Mouse (Mus musculus) gastrocnemius, adult 8-10 months (tissue): ENCODE data around the gene Fgf9. TPM values are rescaled to one million over a fixed set of nuclear protein-coding genes. Genes with fewer than 3 reads are reported as not detected.

ENCODE experiments used
- DNase-seq, 2 experiments: peaks; one replicate each; pipeline ENCODE4 v3.0.0; 2022; ENCODE audit warnings: low spot score in 2 of 2
- total RNA-seq, 4 experiments: library from RNA; stranded (reverse); gene quantifications; 2 replicates each; pipeline ENCODE4 v1.2.4; 2022

Fgf9 gene
- total RNA-seq, 4 experiments from 2014 or later = 1.5 to 1.9 (median 1.8) TPM

GRCm38 (mm10) chr14:58087326-58087725 lies 17.0 kb downstream of the Fgf9 start:
- DNase-seq = no peak

DNA sequence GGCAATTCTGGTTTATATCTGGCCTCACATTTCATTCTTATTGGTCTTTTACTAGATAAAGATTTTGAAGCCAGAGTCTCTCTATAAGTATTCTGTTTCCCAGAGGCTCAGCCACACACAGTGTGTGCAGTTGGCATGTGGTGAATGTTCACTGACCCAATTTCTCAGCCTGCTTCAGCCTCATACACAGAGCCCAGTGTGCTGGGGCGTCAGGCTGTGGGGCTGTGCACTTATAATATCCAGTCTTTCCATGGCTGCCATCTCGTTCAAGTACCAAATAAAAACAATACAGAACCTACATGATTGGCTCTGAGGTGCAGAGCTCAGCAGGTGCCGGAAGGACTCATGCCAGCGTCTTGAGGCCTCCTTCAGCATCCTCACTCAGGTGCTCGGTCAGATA lies 19.1 kb downstream of the Fgf9 start:
- no peak for DNase-seq

GRCm38 (mm10) chr14:58091321-58091720 lies 21.0 kb downstream of the Fgf9 start:
- no peak for DNase-seq

DNA sequence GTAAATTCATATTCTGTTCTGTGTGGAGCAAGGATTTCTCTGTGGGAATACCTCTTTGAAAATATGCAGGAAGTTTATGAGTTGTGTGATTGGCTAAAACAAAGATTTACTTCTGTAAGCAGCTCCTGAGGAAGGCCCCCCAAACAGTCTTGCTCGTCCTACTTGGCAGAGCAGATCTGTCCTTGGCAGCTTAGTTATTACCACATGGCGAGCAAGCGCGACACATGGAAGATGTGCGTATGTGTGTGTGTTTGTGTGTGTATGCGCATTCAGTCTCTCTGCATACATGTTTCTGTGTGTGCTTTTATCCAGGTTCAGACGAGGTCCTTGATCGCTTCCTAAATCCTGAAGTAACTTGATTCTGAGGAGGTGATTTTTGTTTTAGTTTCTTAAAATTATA lies 29.3 kb downstream of the Fgf9 start:
- DNase-seq = no peak

DNA sequence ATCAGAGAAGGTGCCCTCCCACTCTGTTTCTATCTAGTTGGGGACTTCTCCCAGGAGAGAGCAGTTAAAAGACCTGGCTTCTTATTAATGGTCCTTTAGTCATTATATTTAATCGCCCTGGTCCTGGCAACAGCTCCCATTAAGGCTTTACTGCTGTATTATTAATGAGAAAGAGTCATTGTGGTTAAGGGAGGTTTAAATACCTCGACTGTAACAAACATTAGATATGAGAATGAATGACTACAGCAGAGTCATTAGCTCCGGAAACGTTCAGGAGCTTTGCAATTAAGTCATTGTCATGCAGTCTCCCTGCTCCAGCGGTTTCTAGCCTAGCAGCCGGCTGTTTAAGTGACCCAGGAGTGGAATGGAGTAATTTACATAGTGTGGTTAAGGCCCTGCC lies 31.0 kb downstream of the Fgf9 start:
- DNase-seq = no peak

DNA sequence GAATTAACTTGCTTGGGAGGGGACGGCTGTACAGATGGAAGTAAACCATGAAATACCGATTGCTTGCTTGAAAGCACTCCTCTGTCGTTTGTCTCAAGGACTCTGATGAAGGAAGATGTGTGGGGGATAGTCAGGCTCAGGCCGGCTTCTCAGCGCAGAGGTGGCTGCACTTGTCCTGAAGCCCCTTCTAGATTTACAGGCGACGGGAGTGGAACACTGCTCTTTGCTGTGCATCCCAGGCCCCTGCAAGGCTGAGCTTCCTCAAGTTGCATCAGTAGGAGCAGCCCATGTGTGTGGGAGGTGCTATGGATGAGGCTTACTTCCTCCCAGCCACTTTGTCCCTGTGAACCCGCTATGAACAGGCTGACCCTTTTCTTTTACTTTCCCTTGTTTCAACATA lies 33.9 kb downstream of the Fgf9 start:
- no peak for DNase-seq

GRCm38 (mm10) chr14:58105596-58105995 lies 35.2 kb downstream of the Fgf9 start:
- DNase-seq = no peak

DNA sequence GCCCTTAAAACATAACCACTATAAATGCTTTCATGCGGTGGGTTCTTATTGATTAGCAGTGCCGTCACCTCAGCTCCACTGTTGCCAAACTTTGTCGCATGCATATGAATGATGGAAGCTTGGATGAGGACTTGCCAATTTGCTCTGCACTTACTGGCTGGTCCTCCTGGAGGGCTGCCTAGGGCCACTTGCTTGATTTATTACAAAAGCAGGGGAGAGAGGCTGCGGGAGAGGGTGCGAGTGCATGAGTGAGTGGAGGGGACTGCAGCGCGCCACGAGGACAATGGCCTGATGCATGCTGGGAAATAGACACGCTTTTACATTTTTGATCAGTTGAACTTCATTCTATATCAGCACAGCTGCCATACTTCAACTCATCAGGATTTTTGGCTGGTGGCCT lies 39.3 kb downstream of the Fgf9 start:
- no peak for DNase-seq

DNA sequence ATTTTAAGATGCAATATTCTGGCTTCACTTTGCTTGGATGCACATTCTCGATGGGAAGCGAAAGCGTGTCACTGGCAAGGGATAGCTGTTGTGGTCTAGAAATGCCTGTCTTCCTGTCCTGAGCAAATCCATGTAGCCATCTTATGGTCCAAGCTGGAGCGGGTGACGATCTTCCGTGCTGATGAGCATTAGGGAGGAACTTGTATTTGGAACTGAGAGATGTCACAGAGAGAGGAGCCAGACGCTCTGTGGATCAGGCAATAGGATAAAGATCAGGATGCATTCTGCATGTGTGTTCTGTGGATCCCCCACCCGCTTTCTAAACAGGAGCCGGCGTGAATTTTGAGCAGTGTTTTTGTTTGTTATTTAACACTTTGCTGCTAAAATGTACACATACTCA lies 41.2 kb downstream of the Fgf9 start:
- no peak for DNase-seq

GRCm38 (mm10) chr14:58112341-58112740 lies 42.0 kb downstream of the Fgf9 start:
- no peak for DNase-seq

DNA sequence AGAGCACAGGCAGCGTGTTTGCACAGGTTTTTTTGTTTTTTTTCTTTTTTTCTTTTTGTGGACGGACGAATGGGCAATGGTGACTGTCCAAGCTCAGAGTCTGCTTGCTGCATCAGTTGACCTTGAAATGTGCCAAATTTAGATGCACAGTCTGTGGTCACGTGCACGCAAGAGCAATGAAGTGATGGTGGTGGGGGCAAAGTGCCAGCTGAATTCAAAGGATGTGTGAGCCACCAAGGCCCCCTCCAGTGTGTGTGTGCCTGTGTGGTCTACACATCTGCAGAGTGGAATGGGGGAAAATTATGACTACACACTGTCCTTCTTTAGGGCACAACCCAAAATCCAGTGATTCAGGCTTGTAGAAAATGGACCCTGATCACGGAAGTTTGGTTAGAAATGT lies 42.8 kb downstream of the Fgf9 start:
- DNase-seq = no peak

DNA sequence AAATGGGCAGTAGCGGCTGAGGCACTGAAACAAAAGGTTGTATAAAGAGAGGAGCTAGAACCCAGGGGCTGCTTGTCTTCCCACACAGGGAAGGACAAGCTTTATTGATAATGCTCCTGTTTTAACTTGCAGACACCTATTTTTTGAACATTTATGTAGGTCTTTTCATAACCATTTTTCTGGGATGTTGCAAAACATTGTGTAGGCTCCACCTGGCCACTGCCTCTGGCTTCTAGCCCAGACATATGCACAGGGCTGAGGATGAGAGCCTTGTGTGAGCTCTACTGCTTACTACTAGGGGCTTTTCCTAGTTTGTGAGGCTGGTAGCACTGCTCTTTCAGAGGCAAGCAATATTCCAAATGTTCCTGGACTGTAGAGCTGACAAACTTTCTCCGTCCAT lies 43.8 kb downstream of the Fgf9 start:
- no peak for DNase-seq

- no peak for DNase-seq
Observed at GRCm38 (mm10) chr14:58124625-58125024, 54.3 kb downstream of the Fgf9 start.

GRCm38 (mm10) chr14:58126508-58126907 lies 56.2 kb downstream of the Fgf9 start:
- DNase-seq = no peak

DNA sequence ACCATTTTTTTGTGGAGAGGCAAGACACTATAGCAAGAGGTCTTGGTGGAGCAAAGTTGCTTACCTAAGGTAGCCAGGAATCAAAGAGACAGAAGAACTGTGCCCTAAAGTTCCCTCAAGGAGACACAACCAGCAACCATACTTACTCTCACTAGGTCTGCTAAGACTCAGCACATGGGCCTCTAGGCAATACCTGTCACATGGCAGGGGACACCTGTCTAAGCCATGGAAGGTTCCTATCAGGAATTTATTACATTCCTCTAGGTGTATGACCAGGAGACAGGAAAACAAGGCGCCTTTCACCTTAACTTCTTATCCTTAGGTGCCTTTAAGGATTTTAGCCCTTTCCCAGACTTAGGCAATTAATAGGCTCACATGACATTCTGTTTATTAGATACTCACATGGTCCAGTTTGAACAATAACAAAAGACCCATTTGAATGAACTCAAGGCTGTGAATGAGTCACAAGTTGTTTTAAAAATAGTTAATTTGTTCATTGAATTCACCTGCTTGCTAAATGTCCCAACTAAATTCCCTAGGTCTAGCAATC lies 69.2 kb downstream of the Fgf9 start:
- DNase-seq = no peak

DNA sequence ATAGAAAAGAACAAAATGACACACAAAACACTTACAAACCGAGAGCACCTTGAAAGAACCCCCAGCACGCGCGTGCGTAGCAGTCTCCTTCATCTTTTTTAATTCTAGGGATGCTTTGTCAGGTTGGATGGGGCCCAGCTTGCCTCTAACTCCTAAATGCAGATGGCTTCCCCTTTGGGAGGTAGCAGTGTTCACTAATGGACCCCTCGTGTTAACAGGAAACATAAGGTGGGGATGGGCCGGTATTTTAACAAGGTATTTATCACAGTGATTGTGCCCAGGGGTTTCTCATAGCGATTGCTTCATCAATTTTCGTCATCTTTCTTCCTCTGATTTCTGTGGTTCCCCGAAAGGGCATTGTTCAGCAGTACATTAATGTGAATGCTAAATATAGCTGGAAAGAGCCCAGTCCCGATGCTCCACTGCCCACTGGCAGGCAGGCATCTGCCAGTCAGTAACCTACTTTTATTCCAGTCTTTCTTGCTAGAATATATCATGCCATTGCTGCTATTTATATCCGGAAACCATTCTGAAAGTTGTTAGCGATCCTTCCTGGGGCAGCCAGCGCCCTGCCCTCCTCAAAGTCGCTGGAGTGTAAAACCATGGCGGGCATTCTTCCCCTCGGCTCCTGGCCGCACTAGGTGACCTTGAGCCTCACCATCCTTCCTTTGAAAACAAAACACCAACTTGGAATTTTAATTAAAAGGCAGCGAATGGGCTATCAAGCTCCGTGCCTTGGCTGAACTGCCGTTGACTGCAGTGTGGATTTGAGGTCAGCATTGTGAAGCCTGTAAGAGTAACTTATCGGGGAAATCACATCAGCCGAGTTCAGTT lies 79.5 kb downstream of the Fgf9 start:
- DNase-seq = no peak

DNA sequence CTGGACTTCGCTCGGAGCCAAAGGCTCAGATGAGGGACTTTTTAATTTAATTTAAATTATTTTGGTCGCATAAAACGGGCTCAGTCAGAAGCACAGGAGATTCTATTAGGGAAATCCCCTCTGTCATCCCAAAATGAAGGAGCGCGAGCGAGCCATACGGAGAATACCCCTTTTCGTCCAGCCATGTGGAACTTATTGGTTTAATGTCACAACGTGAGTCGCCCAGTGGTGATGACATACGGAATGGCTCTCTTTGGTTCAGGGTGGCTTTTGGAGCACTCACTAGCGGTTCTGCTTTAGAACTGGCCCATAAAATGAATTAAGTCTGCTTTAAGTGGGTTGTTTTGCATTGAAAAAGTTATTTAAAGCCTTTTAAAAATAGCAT lies 80.1 kb downstream of the Fgf9 start:
- no peak for DNase-seq

GRCm38 (mm10) chr14:58152110-58152509 lies 81.8 kb downstream of the Fgf9 start:
- no peak for DNase-seq

DNA sequence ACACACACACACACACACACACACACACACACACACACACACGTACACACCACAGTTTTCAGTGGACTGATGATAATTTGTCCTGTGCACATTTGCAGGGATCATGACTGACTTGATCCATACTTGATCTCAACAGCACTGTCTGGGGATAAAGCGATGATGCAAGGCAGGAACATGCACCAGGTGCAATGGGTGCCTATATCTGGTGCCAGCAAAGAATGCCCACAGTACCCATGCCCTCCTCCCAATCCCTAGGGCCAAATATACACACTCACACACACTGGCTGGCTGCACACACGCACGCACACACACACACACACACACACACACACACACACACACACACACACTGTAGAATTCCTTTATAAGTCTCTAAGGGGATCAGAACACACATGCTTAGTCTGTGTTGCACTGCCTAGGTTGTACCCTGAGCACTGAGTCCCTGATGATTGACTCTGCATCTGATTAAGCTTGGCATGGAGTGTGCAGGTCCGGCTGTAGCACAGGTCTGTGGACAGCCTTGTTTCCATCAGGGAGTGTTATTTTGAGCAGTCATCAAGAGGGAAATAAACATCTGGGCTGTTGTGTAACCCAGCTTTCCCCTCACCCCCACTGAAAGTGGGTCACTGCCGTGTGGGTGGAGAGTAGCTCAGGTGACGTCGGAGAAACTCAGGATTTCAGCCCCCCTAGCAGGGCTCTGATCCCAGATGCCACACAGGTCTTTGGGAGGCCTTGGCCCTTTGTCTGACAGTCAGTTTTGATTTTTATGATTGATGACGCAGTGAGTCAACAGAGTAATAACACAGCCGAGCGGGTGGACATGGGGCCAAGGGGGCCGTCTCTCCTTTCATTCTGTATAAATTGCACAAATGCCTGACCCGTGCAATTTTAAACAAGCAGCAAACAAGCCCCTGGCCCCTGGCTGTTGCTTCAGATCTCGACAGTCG lies 83.4 kb downstream of the Fgf9 start:
- no peak for DNase-seq

DNA sequence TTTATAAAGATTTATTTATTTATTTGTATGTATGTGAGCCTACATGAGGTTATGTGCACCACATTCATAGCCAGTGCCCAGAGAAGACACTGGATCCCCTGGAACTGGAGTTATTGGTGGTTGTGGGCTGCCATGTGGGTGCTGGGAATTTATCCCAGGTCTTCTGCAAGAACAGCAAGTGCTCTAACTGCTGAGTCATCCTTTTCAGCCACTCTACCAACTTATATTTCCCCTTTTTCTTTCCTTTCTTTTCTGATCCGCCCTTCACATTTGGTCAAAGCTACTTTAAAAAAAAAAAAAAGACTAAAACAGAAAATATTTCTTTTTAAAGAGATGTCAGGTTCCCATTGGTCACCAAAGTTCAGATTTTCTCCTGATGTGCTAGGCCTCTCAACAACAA lies 90.3 kb downstream of the Fgf9 start:
- DNase-seq = no peak
